Mouse (Mus musculus) C2C12 (cell line): ENCODE data around the gene Shc2. TPM values are rescaled to one million over a fixed set of nuclear protein-coding genes. Genes with fewer than 3 reads are reported as not detected.

Experiments
- H3K27me3 ChIP-seq: one replicate; pipeline ENCODE4 v1.6.1; 2011; ENCODE audit not compliant: control insufficient read depth, insufficient read depth, insufficient read length
- H3K36me3 ChIP-seq: one replicate; pipeline ENCODE4 v1.6.1; 2011; ENCODE audit not compliant: control insufficient read depth, insufficient read depth
- H3K4me3 ChIP-seq: one replicate; pipeline ENCODE4 v1.5.1; 2011; ENCODE audit warnings: mild to moderate bottlenecking, control low read depth; ENCODE audit not compliant: poor library complexity, insufficient read depth, severe bottlenecking
- H3K79me2 ChIP-seq: one replicate; pipeline ENCODE4 v1.6.1; 2011; ENCODE audit not compliant: control insufficient read depth, insufficient read depth
- H3K79me3 ChIP-seq: one replicate; pipeline ENCODE4 v1.6.1; 2011; ENCODE audit warnings: low read depth, control low read depth
- H3ac ChIP-seq: one replicate; pipeline ENCODE3; 2011; ENCODE audit warnings: low read depth; ENCODE audit not compliant: control insufficient read depth, insufficient read length
- CEBPB ChIP-seq: IDR thresholded peaks from one replicate; pipeline ENCODE4 v1.6.1; 2011; ENCODE audit warnings: low read depth, mild to moderate bottlenecking, control low read depth, moderate library complexity
- CTCF ChIP-seq: IDR thresholded peaks from one replicate; pipeline ENCODE4 v1.5.1; 2011; ENCODE audit not compliant: control insufficient read depth, insufficient read depth, insufficient read length
- FOSL1 ChIP-seq: IDR thresholded peaks from one replicate; pipeline ENCODE4 v1.8.0; 2011; ENCODE audit warnings: mild to moderate bottlenecking, low read length; ENCODE audit not compliant: poor library complexity, insufficient read depth, severe bottlenecking
- MAX ChIP-seq: IDR thresholded peaks from one replicate; pipeline ENCODE4 v1.6.1; 2011; ENCODE audit warnings: mild to moderate bottlenecking, control low read depth
- MYOD1 ChIP-seq: IDR thresholded peaks from one replicate; pipeline ENCODE4 v1.6.1; 2011; ENCODE audit warnings: low read depth; ENCODE audit not compliant: control insufficient read depth, insufficient read length
- MYOG ChIP-seq: IDR thresholded peaks from one replicate; pipeline ENCODE4 v1.6.1; 2011; ENCODE audit not compliant: control insufficient read depth, insufficient read length; ENCODE audit errors: extremely low read depth
- USF1 ChIP-seq: IDR thresholded peaks from one replicate; pipeline ENCODE4 v1.6.1; 2011; ENCODE audit warnings: low read depth, mild to moderate bottlenecking, control low read depth, moderate library complexity
- polyA plus RNA-seq: library from polyadenylated mRNA; unstranded; fragments of >200 nt; fragmentation: generic; extraction: Trizol; gene quantifications from one replicate; pipeline ENCODE4 v1.2.1, GENCODE M21; 2012; ENCODE audit warnings: missing spikeins

Gene Shc2
- polyA plus RNA-seq, 1 experiment, result 3.5 TPM

- no peaks in the 10 kb centered on the region for H3K79me3 ChIP-seq
- H3K36me3 ChIP-seq, result no peaks in the 10 kb centered on the region
- peaks cover 46% of the 10 kb centered on the region for H3K27me3 ChIP-seq
- H3ac ChIP-seq, result no peak overlapping the region
- TF ChIP-seq FOSL1, result no peak
- TF ChIP-seq MYOD1, result no peak
- no peak for TF ChIP-seq MYOG
- no peak for TF ChIP-seq CEBPB
- TF ChIP-seq CTCF, result no peak
- TF ChIP-seq USF1, result no peak
- TF ChIP-seq MAX, result no peak
- H3K79me2 ChIP-seq, result no peaks in the 10 kb centered on the region
- H3K4me3 ChIP-seq, result no peak overlapping the region
Observed at GRCm38 (mm10) chr10:79607892-79608291, 29.8 kb downstream of the Shc2 start.

GRCm38 (mm10) chr10:79606537-79606936 is 31.2 kb downstream of the Shc2 start:
- Histone ChIP-seq H3K79me2 (no peaks in the 10 kb centered on the region), H3K36me3 (no peaks in the 10 kb centered on the region), H3K79me3 (no peaks in the 10 kb centered on the region), H3K27me3 (peaks cover 34% of the 10 kb centered on the region), H3ac (no peak overlapping the region), H3K4me3 (no peak overlapping the region)
- TF ChIP-seq CEBPB (no peak), MYOG (no peak), MYOD1 (no peak), MAX (no peak), CTCF (no peak), USF1 (no peak), FOSL1 (no peak)

GRCm38 (mm10) chr10:79597936-79598230 is 39.8 kb downstream of the Shc2 start:
- Histone ChIP-seq H3ac (no peak overlapping the region), H3K79me3 (no peaks in the 10 kb centered on the region), H3K79me2 (no peaks in the 10 kb centered on the region), H3K4me3 (no peak overlapping the region), H3K36me3 (no peaks in the 10 kb centered on the region), H3K27me3 (peaks cover 55% of the 10 kb centered on the region)
- TF ChIP-seq FOSL1, result no peak
- no peak for TF ChIP-seq CTCF
- TF ChIP-seq USF1, result no peak
- TF ChIP-seq MYOD1, result no peak

DNA sequence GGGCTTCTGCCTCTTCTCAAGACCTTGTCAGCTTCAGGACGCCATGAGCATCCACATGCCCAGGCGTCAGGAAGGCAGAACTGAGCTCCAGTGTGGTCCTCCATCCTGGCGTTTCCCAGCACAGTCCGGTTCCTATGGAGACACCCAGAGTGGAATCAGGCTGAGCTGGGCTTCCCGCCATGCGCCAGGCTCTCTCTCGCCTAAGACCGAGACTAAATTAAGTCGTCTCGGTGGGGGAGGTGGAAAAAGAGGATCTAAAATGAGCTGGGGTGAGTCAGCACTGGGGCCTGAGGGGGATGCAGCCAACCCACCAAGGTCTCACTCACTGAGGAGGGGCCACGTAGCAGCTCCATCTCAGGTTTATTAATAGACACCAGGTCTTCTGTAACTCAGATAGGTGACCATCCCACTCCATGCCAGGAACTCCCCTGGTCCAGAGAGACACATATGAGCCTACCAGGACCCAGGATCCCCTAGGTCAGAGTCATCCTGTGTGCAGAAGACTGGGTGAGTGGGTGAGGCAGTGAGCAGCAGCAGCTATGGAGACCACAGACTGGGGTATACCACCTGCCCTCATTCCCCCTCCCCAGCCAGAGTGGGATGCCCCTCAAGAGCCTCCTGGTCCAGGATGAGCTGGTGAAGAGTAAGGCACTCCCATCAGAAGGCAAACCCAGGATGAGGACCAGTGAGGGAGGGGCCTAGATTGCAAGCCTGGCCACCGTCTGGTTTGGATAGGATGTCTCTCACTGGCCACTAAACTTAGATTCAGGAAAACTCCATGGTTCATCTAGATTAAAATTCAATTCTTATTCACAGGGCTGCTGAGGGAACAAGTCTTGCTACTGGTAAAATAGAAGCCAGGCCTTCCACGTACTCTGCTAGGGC is 40.4 kb downstream of the Shc2 start:
- no peak overlapping the region for H3ac ChIP-seq
- H3K79me2 ChIP-seq, result no peaks in the 10 kb centered on the region
- H3K4me3 ChIP-seq, result no peak overlapping the region
- TF ChIP-seq MYOG (no peak), FOSL1 (no peak), CTCF (no peak), MYOD1 (no peak), CEBPB (no peak), USF1 (no peak), MAX (no peak)
- H3K27me3 ChIP-seq, result peaks cover 55% of the 10 kb centered on the region
- no peaks in the 10 kb centered on the region for H3K79me3 ChIP-seq
- H3K36me3 ChIP-seq, result no peaks in the 10 kb centered on the region

GRCm38 (mm10) chr10:79595590-79595929 is 42.2 kb downstream of the Shc2 start:
- Histone ChIP-seq H3K27me3 (peaks cover 50% of the 10 kb centered on the region), H3K4me3 (no peak overlapping the region), H3K79me3 (no peaks in the 10 kb centered on the region), H3ac (no peak overlapping the region), H3K36me3 (no peaks in the 10 kb centered on the region), H3K79me2 (no peaks in the 10 kb centered on the region)
- TF ChIP-seq FOSL1 (no peak), CEBPB (no peak), MYOG (no peak), MYOD1 (no peak), CTCF (no peak), MAX (no peak), USF1 (no peak)
